Mouse (Mus musculus) thymus, adult 2 months (tissue): ENCODE measurements at regions not wholly inside any gene's neighbourhood (a gene's known extent, or its start where the extent isn't known, plus 50 kb on each side); places are given as distances from the start of the nearest gene placed in this dataset.

ENCODE experiments used
- DNase-seq: peaks from one replicate; pipeline ENCODE4 v3.0.0; 2021
- H3K27ac ChIP-seq: fragments of 200-500 bp; 2 replicates; pipeline ENCODE4 v1.5.1; 2012; ENCODE audit warnings: low read length, control low read depth; ENCODE audit not compliant: control insufficient read depth, insufficient read depth
- H3K27me3 ChIP-seq: fragments of 200-500 bp; 2 replicates; pipeline ENCODE4 v1.6.1; 2012; ENCODE audit warnings: mild to moderate bottlenecking, low read length, moderate library complexity, mixed read lengths; ENCODE audit not compliant: control insufficient read depth, insufficient read depth
- H3K36me3 ChIP-seq: fragments of 200-500 bp; 2 replicates; pipeline ENCODE4 v1.6.1; 2012; ENCODE audit warnings: mild to moderate bottlenecking, low read length, moderate library complexity; ENCODE audit not compliant: control insufficient read depth, insufficient read depth
- H3K4me1 ChIP-seq: fragments of 200-500 bp; replicated peaks from 2 replicates; pipeline ENCODE4 v1.6.1; 2012; ENCODE audit warnings: low read length; ENCODE audit not compliant: control insufficient read depth, insufficient read depth
- H3K4me3 ChIP-seq: fragments of 200-500 bp; 2 replicates; pipeline ENCODE4 v1.5.1; 2012; ENCODE audit warnings: mild to moderate bottlenecking, low read length, control low read depth, moderate library complexity; ENCODE audit not compliant: control insufficient read depth, insufficient read depth
- CTCF ChIP-seq: fragments of 200-500 bp; IDR thresholded peaks from 2 replicates; pipeline ENCODE4 v1.5.1; 2012; ENCODE audit warnings: mild to moderate bottlenecking, control low read depth, low read length, moderate library complexity, borderline replicate concordance; ENCODE audit not compliant: control insufficient read depth, poor library complexity, insufficient read depth; ENCODE audit errors: extremely low read depth
- POLR2A ChIP-seq: fragments of 200-500 bp; IDR thresholded peaks from 2 replicates; pipeline ENCODE4 v1.6.1; 2012; ENCODE audit warnings: mild to moderate bottlenecking, low read length, control low read depth, moderate library complexity; ENCODE audit not compliant: control insufficient read depth, poor library complexity, insufficient read depth; ENCODE audit errors: extremely low read depth
- WGBS: fragments of 180-500 bp; shearing (Covaris S2); methylation state at CpG from one replicate; pipeline ENCODE4 v1.1.7; 2018; 5-methylcytosine and 5-hydroxymethylcytosine counted together

DNA sequence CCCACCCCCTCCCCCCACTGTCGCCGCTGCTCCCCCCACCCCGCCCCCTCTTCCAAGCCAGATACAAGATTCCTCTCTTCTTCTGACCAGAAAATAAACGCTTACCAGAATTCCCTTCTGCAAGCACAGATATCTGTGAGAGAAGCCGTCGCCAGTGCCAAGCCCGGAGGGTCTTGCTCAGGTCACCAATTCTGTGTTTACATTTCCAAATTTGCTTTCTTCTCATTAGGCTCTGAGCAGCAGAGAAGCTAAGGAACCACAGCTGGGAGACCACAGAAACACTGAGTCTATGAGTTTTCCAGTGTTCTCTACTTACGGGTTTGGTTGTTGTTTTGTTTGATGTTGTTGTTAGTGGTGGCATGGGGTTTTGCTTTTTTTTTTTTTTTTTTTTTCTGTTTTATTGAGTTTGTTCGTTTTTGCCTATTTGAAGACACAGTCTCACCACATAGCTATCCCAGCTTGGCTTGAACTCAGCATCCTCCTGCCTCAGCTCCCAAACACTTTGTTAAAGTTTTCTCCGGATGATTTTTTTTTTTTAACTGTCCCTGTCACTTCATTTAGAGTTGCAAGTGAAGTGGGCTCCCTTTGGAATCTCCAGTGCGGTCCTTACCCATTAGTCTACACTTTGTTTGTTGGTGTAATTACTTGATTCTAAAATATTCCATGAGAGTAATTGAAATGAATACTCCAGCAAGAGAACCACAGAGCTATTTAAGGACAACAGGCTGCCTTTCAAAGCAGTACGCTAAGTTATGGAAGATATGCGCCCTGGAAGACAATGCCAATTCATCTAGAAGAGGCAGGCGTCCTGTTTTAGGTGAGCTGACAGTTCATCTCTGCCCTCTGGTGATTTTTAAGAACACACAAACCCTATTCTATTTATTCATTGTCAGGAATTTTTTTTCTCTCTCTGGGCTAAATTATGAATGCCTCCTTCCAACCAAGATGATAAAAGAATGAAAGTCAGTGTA is 111.2 kb upstream of the Cpm start:
- Histone ChIP-seq H3K27ac (no peak overlapping the region), H3K4me1 (no peaks in the 10 kb centered on the region), H3K36me3 (no peaks in the 10 kb centered on the region), H3K27me3 (no peaks in the 10 kb centered on the region), H3K4me3 (no peak overlapping the region)
- TF ChIP-seq POLR2A (no peak), CTCF (no peak)
- DNase-seq = no peak
- 71% methylated on average over 14 of the region's 14 CpGs for WGBS

DNA sequence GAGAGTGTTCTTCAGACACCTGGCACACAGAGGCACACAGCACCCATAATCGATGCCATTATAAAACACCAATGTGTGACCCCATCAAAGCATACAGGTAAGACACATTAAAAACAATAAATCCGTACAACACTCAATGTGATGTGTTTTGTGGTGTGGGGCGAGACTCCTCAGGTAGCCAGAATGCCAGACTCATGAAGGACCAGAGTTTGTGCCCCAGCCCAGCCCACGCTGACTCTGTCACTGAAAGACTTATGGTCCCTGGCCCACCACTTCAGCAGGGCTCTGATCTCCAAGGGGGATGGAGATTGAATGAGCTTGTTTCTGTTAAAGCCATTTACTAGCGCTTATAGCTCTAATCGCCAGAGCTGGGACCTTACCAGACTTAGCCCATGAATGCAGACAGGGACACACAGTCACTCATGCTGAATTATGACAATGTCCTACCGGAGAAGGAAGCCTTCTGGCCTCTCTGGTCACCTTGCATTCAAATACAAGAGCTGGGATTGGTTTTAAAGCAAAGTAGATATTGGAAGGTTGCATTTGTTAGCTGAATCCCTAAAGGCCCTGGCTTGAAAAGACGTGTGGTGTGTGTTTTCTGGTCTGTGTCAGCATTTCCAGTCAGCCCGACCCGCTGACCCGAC is 112.1 kb upstream of the Cpm start:
- 80% methylated on average over 11 of the region's 11 CpGs for WGBS
- H3K27ac ChIP-seq = no peak overlapping the region
- H3K36me3 ChIP-seq = no peaks in the 10 kb centered on the region
- TF ChIP-seq CTCF = no peak
- H3K4me3 ChIP-seq = no peak overlapping the region
- no peak for DNase-seq
- no peaks in the 10 kb centered on the region for H3K27me3 ChIP-seq
- H3K4me1 ChIP-seq = no peaks in the 10 kb centered on the region

DNA sequence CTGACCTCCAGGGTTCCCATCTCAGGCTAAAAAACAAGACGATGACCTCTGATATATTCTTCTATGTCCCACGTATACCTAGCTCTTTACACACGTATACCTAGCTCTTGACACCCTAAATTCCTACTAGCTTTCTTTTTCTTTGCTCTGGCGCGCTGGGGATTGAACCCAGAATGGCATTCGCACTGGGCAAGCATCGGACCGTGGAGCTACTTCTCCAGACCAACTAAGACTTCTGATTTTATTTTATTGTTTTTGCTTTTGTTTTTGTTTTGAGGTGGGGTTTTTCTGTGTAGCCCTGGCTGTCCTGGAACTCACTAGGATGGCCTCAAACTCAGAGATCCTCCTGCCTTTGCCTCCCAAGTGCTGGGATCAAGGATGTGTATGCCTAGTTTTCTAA is 112.8 kb upstream of the Cpm start:
- no peak overlapping the region for H3K27ac ChIP-seq
- H3K4me3 ChIP-seq = no peak overlapping the region
- H3K36me3 ChIP-seq = no peaks in the 10 kb centered on the region
- 92% methylated on average over 8 of the region's 8 CpGs for WGBS
- no peak for DNase-seq
- H3K4me1 ChIP-seq = no peaks in the 10 kb centered on the region
- no peak for TF ChIP-seq POLR2A
- TF ChIP-seq CTCF = no peak
- H3K27me3 ChIP-seq = no peaks in the 10 kb centered on the region

GRCm38 (mm10) chr10:117515777-117516501 is 113.4 kb upstream of the Cpm start:
- 72% methylated on average over 10 of the region's 10 CpGs for WGBS
- Histone ChIP-seq H3K27ac (no peak overlapping the region), H3K27me3 (no peaks in the 10 kb centered on the region), H3K4me1 (no peaks in the 10 kb centered on the region), H3K4me3 (no peak overlapping the region), H3K36me3 (no peaks in the 10 kb centered on the region)
- TF ChIP-seq POLR2A (no peak), CTCF (no peak)
- peak; percentile 17 for DNase-seq

- no peak for DNase-seq
- H3K27me3 ChIP-seq = no peaks in the 10 kb centered on the region
- no peaks in the 10 kb centered on the region for H3K36me3 ChIP-seq
- no peak overlapping the region for H3K4me3 ChIP-seq
- 97% methylated on average over 8 of the region's 8 CpGs for WGBS
- no peak for TF ChIP-seq CTCF
- TF ChIP-seq POLR2A = no peak
- no peaks in the 10 kb centered on the region for H3K4me1 ChIP-seq
- H3K27ac ChIP-seq = no peak overlapping the region
Observed at GRCm38 (mm10) chr10:117515039-117515438, 114.3 kb upstream of the Cpm start.

DNA sequence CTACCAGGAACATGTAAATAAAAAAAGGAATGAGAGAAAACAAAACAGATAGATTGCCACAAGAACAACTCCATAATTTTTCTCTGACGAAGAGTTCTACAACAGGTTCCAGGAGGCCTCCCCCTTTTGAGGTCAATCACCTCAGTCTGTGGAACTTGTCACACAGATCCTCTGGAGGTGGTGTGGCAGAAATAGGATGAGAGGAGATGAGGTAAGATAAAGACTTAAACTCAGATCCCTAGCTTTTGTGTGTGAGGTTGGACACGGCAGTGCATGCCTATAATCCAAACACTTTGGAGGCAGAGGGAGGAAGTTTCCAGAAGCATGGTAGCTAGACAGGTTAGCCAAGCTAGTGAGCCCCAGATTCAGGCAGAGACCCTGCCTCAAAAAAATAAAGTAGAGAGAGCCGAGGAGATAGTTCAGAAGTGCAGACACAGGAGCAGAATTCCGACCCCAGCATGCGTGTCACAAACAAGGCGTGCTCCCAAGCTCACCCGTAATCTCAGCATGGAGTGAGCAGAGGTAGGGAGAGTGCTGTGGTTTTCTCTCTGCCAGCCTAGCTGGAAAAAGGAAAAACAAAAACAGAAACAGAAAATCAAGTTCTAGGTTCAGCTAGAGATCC is 115.3 kb upstream of the Cpm start:
- Histone ChIP-seq H3K4me1 (no peaks in the 10 kb centered on the region), H3K36me3 (no peaks in the 10 kb centered on the region), H3K27me3 (no peaks in the 10 kb centered on the region), H3K27ac (no peak overlapping the region), H3K4me3 (no peak overlapping the region)
- TF ChIP-seq POLR2A (no peak), CTCF (no peak)
- 95% methylated on average over 7 of the region's 7 CpGs for WGBS
- DNase-seq = no peak
